Mouse (Mus musculus): Measurements from ENCODE around the gene Slc16a7. TPM values are rescaled to one million over a fixed set of nuclear protein-coding genes. Genes with fewer than 3 reads are reported as not detected.

Gene Slc16a7
- total and polyA plus RNA-seq, 2 experiments, result 26.8 to 79.7 TPM

DNA sequence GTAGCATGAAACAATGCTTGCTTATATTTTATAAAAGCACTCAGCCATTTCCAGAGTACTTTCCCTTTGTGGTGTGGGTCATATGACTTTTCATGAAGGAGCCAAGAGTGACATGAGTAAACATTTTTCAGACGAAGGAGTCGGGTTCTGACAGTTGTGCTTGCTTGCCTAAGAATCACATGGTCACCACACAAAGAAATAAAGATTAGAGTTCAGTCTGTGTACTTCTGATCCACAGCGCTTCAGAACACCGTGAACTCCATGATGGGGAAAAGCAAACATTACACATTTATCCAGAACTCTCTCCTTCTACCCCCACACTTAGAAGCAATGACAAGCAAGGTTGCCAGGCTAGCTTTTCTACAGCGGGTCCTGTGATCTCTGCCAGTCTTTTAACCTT, 119.0 kb downstream of the Slc16a7 start:
- no peak overlapping the region for H3K4me3 ChIP-seq (ENCODE audit: insufficient read depth, low read depth, low read length)
- H3K4me1 ChIP-seq (ENCODE audit: control insufficient read depth, insufficient read depth, low read length), result peaks cover 12% of the 10 kb centered on the region
- TF ChIP-seq POLR2A (IDR thresholded peaks at IDR 0.05; ENCODE audit: extremely low read depth, insufficient read depth, low read length) (no peak), CTCF (IDR thresholded peaks at IDR 0.05; ENCODE audit: low read depth, low read length) (no peak)
- H3K36me3 ChIP-seq (ENCODE audit: control insufficient read depth, insufficient read depth, low read length), result no peaks in the 10 kb centered on the region
- H3K27ac ChIP-seq (replicated peaks; ENCODE audit: insufficient read depth, low read depth, low read length), result no peak overlapping the region; the same call in 1 of the 2 replicates
- no peak overlapping the region for H3K9ac ChIP-seq (ENCODE audit: low read depth, low read length)
- 18% methylated on average over 5 of the region's 5 CpGs for WGBS
- peak; percentile 96 for DNase-seq (ENCODE audit: extremely low read depth, low read depth, low spot score)
- no peaks in the 10 kb centered on the region for H3K27me3 ChIP-seq (ENCODE audit: control insufficient read depth, insufficient read depth, low read length)
- H3K79me2 ChIP-seq (ENCODE audit: control insufficient read depth, insufficient read depth, low read length), result no peaks in the 10 kb centered on the region

DNA sequence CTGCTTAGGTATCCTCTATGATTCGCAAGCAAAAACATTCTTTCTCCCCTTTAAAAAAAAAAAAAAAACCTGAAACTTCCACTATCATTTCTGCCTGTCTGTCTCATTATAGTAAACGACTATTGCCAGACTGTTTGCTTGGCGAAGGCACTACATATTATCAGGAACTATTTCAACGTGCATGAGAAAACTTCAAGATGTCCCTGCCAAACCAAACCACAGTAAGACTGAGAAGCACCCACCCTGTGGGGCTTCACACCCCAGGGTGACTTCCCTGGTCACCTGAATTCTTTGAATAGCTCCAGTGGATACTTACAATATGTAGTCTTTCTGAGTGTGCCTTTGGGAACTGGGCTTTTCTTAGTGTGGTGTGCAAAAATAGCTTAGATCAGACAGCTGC, 122.9 kb downstream of the Slc16a7 start:
- Histone ChIP-seq H3K27ac (replicated peaks; ENCODE audit: insufficient read depth, low read depth, low read length) (no peak overlapping the region; the same call in 1 of the 2 replicates), H3K4me1 (ENCODE audit: control insufficient read depth, insufficient read depth, low read length) (peaks cover 13% of the 10 kb centered on the region), H3K4me3 (ENCODE audit: insufficient read depth, low read depth, low read length) (no peak overlapping the region), H3K27me3 (ENCODE audit: control insufficient read depth, insufficient read depth, low read length) (no peaks in the 10 kb centered on the region), H3K9ac (ENCODE audit: low read depth, low read length) (no peak overlapping the region), H3K79me2 (ENCODE audit: control insufficient read depth, insufficient read depth, low read length) (no peaks in the 10 kb centered on the region), H3K36me3 (ENCODE audit: control insufficient read depth, insufficient read depth, low read length) (no peaks in the 10 kb centered on the region)
- DNase-seq (ENCODE audit: extremely low read depth, low read depth, low spot score), result no peak
- 21% methylated on average over 4 of the region's 4 CpGs for WGBS
- TF ChIP-seq POLR2A (IDR thresholded peaks at IDR 0.05; ENCODE audit: extremely low read depth, insufficient read depth, low read length), result no peak
- no peak for TF ChIP-seq CTCF (IDR thresholded peaks at IDR 0.05; ENCODE audit: low read depth, low read length)

- Histone ChIP-seq H3K79me2 (ENCODE audit: control insufficient read depth, insufficient read depth, low read length) (no peaks in the 10 kb centered on the region), H3K27me3 (ENCODE audit: control insufficient read depth, insufficient read depth, low read length) (no peaks in the 10 kb centered on the region), H3K27ac (replicated peaks; ENCODE audit: insufficient read depth, low read depth, low read length) (no peak overlapping the region), H3K4me3 (ENCODE audit: insufficient read depth, low read depth, low read length) (no peak overlapping the region), H3K4me1 (ENCODE audit: control insufficient read depth, insufficient read depth, low read length) (peaks cover 12% of the 10 kb centered on the region; the same call in 1 of the 2 replicates), H3K9ac (ENCODE audit: low read depth, low read length) (no peak overlapping the region), H3K36me3 (ENCODE audit: control insufficient read depth, insufficient read depth, low read length) (no peaks in the 10 kb centered on the region)
- 17% methylated on average over 9 of the region's 9 CpGs for WGBS
- TF ChIP-seq CTCF (IDR thresholded peaks at IDR 0.05; ENCODE audit: low read depth, low read length) (no peak), POLR2A (IDR thresholded peaks at IDR 0.05; ENCODE audit: extremely low read depth, insufficient read depth, low read length) (no peak)
- DNase-seq (ENCODE audit: extremely low read depth, low read depth, low spot score), result peak; percentile 94
Measured at GRCm38 (mm10) chr10:125265901-125266300, 123.4 kb downstream of the Slc16a7 start.

DNA sequence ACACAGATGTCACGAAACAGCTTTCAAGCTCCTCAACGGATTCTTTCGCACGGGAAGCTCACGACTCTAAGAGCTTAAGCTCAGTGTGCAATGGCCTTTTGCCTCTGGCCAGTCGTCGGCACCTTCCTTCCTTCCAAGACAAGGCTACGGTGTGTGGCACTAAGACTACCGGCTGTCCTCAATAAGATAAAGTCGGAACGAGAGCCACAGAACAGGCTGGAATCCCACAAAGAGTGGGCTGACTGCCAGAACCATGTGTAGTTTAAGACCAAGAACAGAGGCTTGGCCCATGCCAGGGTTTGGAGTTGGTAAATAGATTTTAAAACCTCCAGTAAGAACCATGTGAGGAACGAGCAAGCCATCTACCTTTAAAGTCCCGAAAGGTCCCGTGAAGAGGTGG, 123.8 kb downstream of the Slc16a7 start:
- peak; percentile 46 for DNase-seq (ENCODE audit: extremely low read depth, low read depth, low spot score)

DNA sequence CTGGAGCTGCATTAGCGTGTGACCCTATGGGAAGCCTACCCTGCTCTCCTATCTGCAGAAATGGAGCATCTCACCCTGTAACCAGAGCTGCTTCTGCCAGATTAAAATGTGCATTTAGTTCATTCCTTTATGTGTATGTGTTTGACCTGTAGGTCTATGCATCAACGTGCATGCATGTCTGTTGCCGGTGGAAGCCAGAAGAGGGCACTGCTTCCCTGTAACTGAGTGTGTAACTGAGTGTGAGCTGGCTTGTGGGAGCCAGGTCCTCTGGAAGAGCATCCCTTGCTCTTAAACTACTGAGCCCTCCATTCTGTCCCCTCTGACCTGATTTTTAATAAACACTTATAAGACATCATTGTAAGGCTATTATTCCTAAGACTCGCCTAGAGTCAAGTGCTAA, 124.3 kb downstream of the Slc16a7 start:
- peak; percentile 66 for DNase-seq (ENCODE audit: extremely low read depth, low read depth, low spot score)
- H3K79me2 ChIP-seq (ENCODE audit: control insufficient read depth, insufficient read depth, low read length), result no peaks in the 10 kb centered on the region
- 55% methylated on average over 4 of the region's 4 CpGs for WGBS
- H3K4me3 ChIP-seq (ENCODE audit: insufficient read depth, low read depth, low read length), result no peak overlapping the region
- H3K4me1 ChIP-seq (ENCODE audit: control insufficient read depth, insufficient read depth, low read length), result peaks cover 9% of the 10 kb centered on the region; the same call in 1 of the 2 replicates
- no peaks in the 10 kb centered on the region for H3K36me3 ChIP-seq (ENCODE audit: control insufficient read depth, insufficient read depth, low read length)
- no peak overlapping the region for H3K9ac ChIP-seq (ENCODE audit: low read depth, low read length)
- H3K27me3 ChIP-seq (ENCODE audit: control insufficient read depth, insufficient read depth, low read length), result no peaks in the 10 kb centered on the region
- TF ChIP-seq CTCF (IDR thresholded peaks at IDR 0.05; ENCODE audit: low read depth, low read length) (peak; percentile 84), POLR2A (IDR thresholded peaks at IDR 0.05; ENCODE audit: extremely low read depth, insufficient read depth, low read length) (no peak)
- no peak overlapping the region for H3K27ac ChIP-seq (replicated peaks; ENCODE audit: insufficient read depth, low read depth, low read length)

More for the DNA sequence above, 123.8 kb downstream of the Slc16a7 start:
- no peak overlapping the region for H3K4me3 ChIP-seq (ENCODE audit: insufficient read depth, low read depth, low read length)
- H3K36me3 ChIP-seq (ENCODE audit: control insufficient read depth, insufficient read depth, low read length), result no peaks in the 10 kb centered on the region
- TF ChIP-seq CTCF (IDR thresholded peaks at IDR 0.05; ENCODE audit: low read depth, low read length) (no peak), POLR2A (IDR thresholded peaks at IDR 0.05; ENCODE audit: extremely low read depth, insufficient read depth, low read length) (no peak)
- no peaks in the 10 kb centered on the region for H3K79me2 ChIP-seq (ENCODE audit: control insufficient read depth, insufficient read depth, low read length)
- H3K27ac ChIP-seq (replicated peaks; ENCODE audit: insufficient read depth, low read depth, low read length), result no peak overlapping the region
- 62% methylated on average over 14 of the region's 14 CpGs for WGBS
- no peak overlapping the region for H3K9ac ChIP-seq (ENCODE audit: low read depth, low read length)
- H3K4me1 ChIP-seq (ENCODE audit: control insufficient read depth, insufficient read depth, low read length), result peaks cover 9% of the 10 kb centered on the region; the same call in 1 of the 2 replicates
- H3K27me3 ChIP-seq (ENCODE audit: control insufficient read depth, insufficient read depth, low read length), result no peaks in the 10 kb centered on the region

DNA sequence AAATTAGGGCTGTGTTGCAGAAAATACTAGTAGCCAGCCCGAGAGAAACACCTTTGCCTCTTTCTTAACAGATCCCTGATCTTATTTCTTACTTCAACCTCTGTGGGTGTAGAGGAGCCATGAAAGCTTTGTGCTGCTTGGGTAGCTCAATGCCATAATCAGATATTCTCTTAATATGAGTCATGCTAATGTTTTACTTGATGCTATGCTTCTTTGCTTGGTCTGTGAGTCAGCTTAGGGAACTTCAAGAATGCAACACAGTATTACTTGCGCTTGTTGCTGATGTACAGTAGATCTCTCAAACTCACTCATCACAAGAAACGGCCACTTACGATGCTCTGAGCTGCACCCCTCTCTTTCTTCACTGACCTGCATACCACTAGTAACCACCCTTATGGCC, 133.4 kb downstream of the Slc16a7 start:
- DNase-seq (ENCODE audit: extremely low read depth, low read depth, low spot score), result no peak
- Histone ChIP-seq H3K27ac (replicated peaks; ENCODE audit: insufficient read depth, low read depth, low read length) (no peak overlapping the region), H3K4me3 (ENCODE audit: insufficient read depth, low read depth, low read length) (no peak overlapping the region), H3K79me2 (ENCODE audit: control insufficient read depth, insufficient read depth, low read length) (no peaks in the 10 kb centered on the region; the same call in 1 of the 2 replicates), H3K4me1 (ENCODE audit: control insufficient read depth, insufficient read depth, low read length) (no peaks in the 10 kb centered on the region), H3K9ac (ENCODE audit: low read depth, low read length) (no peak overlapping the region), H3K36me3 (ENCODE audit: control insufficient read depth, insufficient read depth, low read length) (no peaks in the 10 kb centered on the region), H3K27me3 (ENCODE audit: control insufficient read depth, insufficient read depth, low read length) (no peaks in the 10 kb centered on the region)
- no peak for TF ChIP-seq CTCF (IDR thresholded peaks at IDR 0.05; ENCODE audit: low read depth, low read length)
- TF ChIP-seq POLR2A (IDR thresholded peaks at IDR 0.05; ENCODE audit: extremely low read depth, insufficient read depth, low read length), result no peak
- 95% methylated on average over 4 of the region's 4 CpGs for WGBS
